Mouse (Mus musculus) forebrain, embryonic 14.5 days (tissue): Measurements from ENCODE around the gene Olfr360. TPM values are rescaled to one million over a fixed set of nuclear protein-coding genes. Genes with fewer than 3 reads are reported as not detected.
"Not testable (repeated sequence)": the region's sequence is repeated elsewhere in the genome, so short reads cannot be mapped to it uniquely, and the experiment has no call there.

Experiments used
- ATAC-seq: fragments of 200-750 bp; cut with Nextera tagmentation; 2 replicates; pipeline ENCODE4 v1.8.0; 2017; ENCODE audit warnings: mild to moderate bottlenecking, moderate library complexity
- DNase-seq: peaks from one replicate; pipeline ENCODE4 v3.0.0-alpha.2; 2015; ENCODE audit warnings: low spot score
- H3K27ac ChIP-seq: fragments of 300-500 bp; sonication (generic); 2 replicates; pipeline ENCODE4 v1.5.1; 2014; ENCODE audit warnings: low read depth, mild to moderate bottlenecking, control low read depth, low read length, moderate library complexity
- H3K27me3 ChIP-seq: fragments of 300-500 bp; sonication (generic); replicated peaks from 2 replicates; pipeline ENCODE4 v1.6.1; 2014; ENCODE audit warnings: low read length, control low read depth, mixed read lengths; ENCODE audit not compliant: control insufficient read depth, insufficient read depth
- H3K36me3 ChIP-seq: fragments of 300-500 bp; sonication (generic); 2 replicates; pipeline ENCODE4 v1.6.1; 2014; ENCODE audit warnings: low read length, control low read depth; ENCODE audit not compliant: control insufficient read depth, insufficient read depth
- H3K4me1 ChIP-seq: fragments of 300-500 bp; sonication (generic); 2 replicates; pipeline ENCODE4 v1.6.1; 2014; ENCODE audit warnings: antibody characterized with exemption, low read length, control low read depth; ENCODE audit not compliant: control insufficient read depth, insufficient read depth
- H3K4me2 ChIP-seq: fragments of 300-500 bp; sonication (generic); 2 replicates; pipeline ENCODE4 v1.6.1; 2014; ENCODE audit warnings: mild to moderate bottlenecking, control low read depth, low read length
- H3K4me3 ChIP-seq: fragments of 300-500 bp; sonication (generic); 2 replicates; pipeline ENCODE4 v1.5.1; 2014; ENCODE audit warnings: low read depth, low read length, control low read depth
- H3K9ac ChIP-seq: fragments of 300-500 bp; sonication (generic); 2 replicates; pipeline ENCODE4 v1.6.1; 2014; ENCODE audit warnings: mild to moderate bottlenecking, low read length, control low read depth, moderate library complexity
- H3K9me3 ChIP-seq: fragments of 300-500 bp; sonication (generic); replicated peaks from 2 replicates; pipeline ENCODE4 v1.6.1; 2016; ENCODE audit warnings: low read length, control low read depth, mixed read lengths; ENCODE audit not compliant: control insufficient read depth
- WGBS: fragments of 180-500 bp; shearing (Covaris S2); extraction: QIAGEN DNeasy Blood & Tissue Kit; methylation state at CpG from one replicate; pipeline ENCODE4 v1.1.7; 2014; 5-methylcytosine and 5-hydroxymethylcytosine counted together
- polyA plus RNA-seq: library from polyadenylated mRNA; unstranded; fragments of >200 nt; fragmentation: Nextera tagmentation; extraction: Ambion mirVana; gene quantifications from 2 replicates; pipeline ENCODE4 v1.2.1, GENCODE M21; 2014

Olfr360 gene
- not detected in 2 replicates for polyA plus RNA-seq

- Histone ChIP-seq H3K4me1 (no peaks in the 10 kb centered on the region), H3K4me3 (no peak within 1 kb of the TSS), H3K4me2 (no peak within 1 kb of the TSS), H3K9me3 (0 out of 2 replicates have a peak, but pooled peaks cover 3% of the 10 kb centered on the region), H3K27ac (no peak within 1 kb of the TSS), H3K27me3 (no peaks in the 10 kb centered on the region), H3K36me3 (no peaks in the 10 kb centered on the region), H3K9ac (no peak within 1 kb of the TSS)
- no peak for DNase-seq
- ATAC-seq = no peak
Observed at GRCm38 (mm10) chr2:37065446-37065845, at the start of gene Olfr360. Gene Olfr360 (plus strand): TSS chr2:37065746.

- H3K36me3 ChIP-seq, H3K27me3 ChIP-seq, H3K4me2 ChIP-seq, ATAC-seq, H3K4me1 ChIP-seq, DNase-seq, H3K9me3 ChIP-seq, H3K4me3 ChIP-seq, H3K27ac ChIP-seq, H3K9ac ChIP-seq: not testable (repeated sequence)
- WGBS = 57% methylated on average over 1 of the region's 1 CpGs
Observed at GRCm38 (mm10) chr2:37089190-37089589, 23.6 kb downstream of the Olfr360 start, which contains the start of gene Olfr361. Gene Olfr361 (minus strand): TSS chr2:37089290.

GRCm38 (mm10) chr2:37117810-37118209, 52.3 kb downstream of the Olfr360 start, which contains the start of gene Olfr362:
Gene Olfr362 (minus strand): TSS chr2:37117910.
- no peaks in the 10 kb centered on the region for H3K27me3 ChIP-seq
- H3K4me1 ChIP-seq = no peaks in the 10 kb centered on the region
- H3K4me3 ChIP-seq = no peak within 1 kb of the TSS
- H3K4me2 ChIP-seq = no peak within 1 kb of the TSS
- H3K36me3 ChIP-seq = no peaks in the 10 kb centered on the region
- ATAC-seq (no peak), DNase-seq (no peak)
- no peaks in the 10 kb centered on the region for H3K9me3 ChIP-seq
- WGBS = 90% methylated on average over 1 of the region's 1 CpGs
- H3K27ac ChIP-seq = no peak within 1 kb of the TSS
- H3K9ac ChIP-seq = no peak within 1 kb of the TSS

Other genes starting within 250 kb of the Olfr360 start
- gene Olfr3, start 248.7 kb upstream of the Olfr360 start, polyA plus RNA-seq = not detected in 2 replicates
- not detected in 2 replicates for gene Olfr350, start 219.4 kb upstream of the Olfr360 start, polyA plus RNA-seq
- gene Olfr351, start 203.1 kb upstream of the Olfr360 start, polyA plus RNA-seq = not detected in 2 replicates
- gene Olfr352, start 197.3 kb upstream of the Olfr360 start, polyA plus RNA-seq = not detected in 2 replicates
- gene Olfr353, start 172.8 kb upstream of the Olfr360 start, polyA plus RNA-seq = not detected in 2 replicates
- gene Olfr354, start 160.1 kb upstream of the Olfr360 start, polyA plus RNA-seq = not detected in 2 replicates
- gene Olfr355, start 136.8 kb upstream of the Olfr360 start, polyA plus RNA-seq = not detected in 2 replicates
- not detected in 2 replicates for gene Olfr356, start 128.6 kb upstream of the Olfr360 start, polyA plus RNA-seq
- gene Olfr357, start 71.9 kb upstream of the Olfr360 start, polyA plus RNA-seq = not detected in 2 replicates
- gene Olfr358, start 56.4 kb upstream of the Olfr360 start, polyA plus RNA-seq = not detected in 2 replicates
- gene Olfr361, start 23.5 kb downstream of the Olfr360 start, polyA plus RNA-seq = not detected in 2 replicates
- gene Olfr362, start 52.2 kb downstream of the Olfr360 start, polyA plus RNA-seq = not detected in 2 replicates
- gene Olfr364-ps1, start 73.6 kb downstream of the Olfr360 start, polyA plus RNA-seq = not detected in 2 replicates
- not detected in 2 replicates for gene Olfr365, start 122.5 kb downstream of the Olfr360 start, polyA plus RNA-seq
- gene Olfr366, start 145.8 kb downstream of the Olfr360 start, polyA plus RNA-seq = not detected in 2 replicates